In the genomic region with DNA sequence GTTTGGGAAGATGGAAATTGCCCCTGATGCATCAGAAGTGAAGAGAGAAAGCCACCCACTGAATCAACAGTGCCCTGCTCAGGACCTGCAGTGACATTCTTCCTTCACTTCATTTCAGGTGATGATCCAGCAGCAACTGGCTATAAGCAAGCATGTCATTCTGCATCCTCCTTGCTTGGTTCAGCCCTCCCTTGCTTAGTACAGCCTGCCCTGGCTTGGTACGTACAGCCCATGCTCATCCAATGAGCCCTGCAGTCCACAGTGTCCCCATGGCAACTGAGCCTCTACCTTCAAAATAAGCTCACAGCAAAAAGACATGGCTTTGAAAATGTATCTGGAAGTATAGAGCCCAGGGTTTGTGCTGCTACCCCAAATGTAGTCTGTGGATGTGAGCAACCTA, we compare ENCODE assay signal across 25 mouse cellular contexts.
A peak's percentile ranks its signal among the peaks of the same experiment; 100 is the strongest.
DNase-seq lines count a peak whose midpoint lies in the region; ATAC-seq and TF ChIP-seq lines count a peak whose summit lies in the region.
"Had no signal": no experiment of that assay in that cellular context is flagged by ENCODE, and none has a peak within 500 bp of the region (broad histone marks: within the 10 kb centered on the region; RNA-seq: fewer than 3 reads in every experiment).

No protein-coding gene starts in this region.

- H3K27me3 ChIP-seq in forebrain, embryonic 16.5 days (replicated peaks; ENCODE audit: control insufficient read depth, insufficient read depth, low read length), result no peaks in the 10 kb centered on the region
- H3K27me3 ChIP-seq in forebrain, embryonic 10.5 days (ENCODE audit: poor library complexity, severe bottlenecking), result peaks cover 9% of the 10 kb centered on the region; the same call in 1 of the 2 replicates
- no peaks in the 10 kb centered on the region for H3K27me3 ChIP-seq in hindbrain, postnatal 0 days (ENCODE audit: insufficient read depth, low read length)
- H3K27me3 ChIP-seq in hindbrain, embryonic 11.5 days (ENCODE audit: control insufficient read depth, insufficient read depth, low read length), result no peaks in the 10 kb centered on the region
- H3K27me3 ChIP-seq in midbrain, embryonic 14.5 days (ENCODE audit: control insufficient read depth, insufficient read depth, low read length), result no peaks in the 10 kb centered on the region
- H3K27me3 ChIP-seq: heart, embryonic 15.5 days had no signal

- no peak for TF ChIP-seq CTCF in hindbrain, postnatal 0 days (IDR thresholded peaks at IDR 0.05; ENCODE audit: low read depth)

- H3K4me1 ChIP-seq in forebrain, embryonic 16.5 days (replicated peaks; ENCODE audit: control insufficient read depth, insufficient read depth, low read length), result no peaks in the 10 kb centered on the region
- H3K4me1 ChIP-seq in forebrain, embryonic 10.5 days, result peaks cover 42% of the 10 kb centered on the region
- no peaks in the 10 kb centered on the region for H3K4me1 ChIP-seq in hindbrain, postnatal 0 days (ENCODE audit: insufficient read depth, low read length)
- no peaks in the 10 kb centered on the region for H3K4me1 ChIP-seq in hindbrain, embryonic 11.5 days (replicated peaks; ENCODE audit: control insufficient read depth, insufficient read depth, low read length)
- H3K4me1 ChIP-seq in midbrain, embryonic 14.5 days (ENCODE audit: control insufficient read depth, insufficient read depth, low read length), result 0 out of 2 replicates have a peak, but pooled peaks cover 4% of the 10 kb centered on the region

- no peak overlapping the region for H3K9ac ChIP-seq in forebrain, embryonic 16.5 days (replicated peaks; ENCODE audit: low read depth, low read length)
- H3K9ac ChIP-seq in hindbrain, postnatal 0 days (replicated peaks; ENCODE audit: low read length), result no peak overlapping the region
- no peak overlapping the region for H3K9ac ChIP-seq in hindbrain, embryonic 11.5 days (ENCODE audit: low read depth, low read length)
- no peak overlapping the region for H3K9ac ChIP-seq in midbrain, embryonic 14.5 days (replicated peaks; ENCODE audit: low read length)
- H3K9ac ChIP-seq: embryonic facial prominence, embryonic 13.5 days; heart, embryonic 15.5 days had no signal

- no peak overlapping the region for H3K27ac ChIP-seq in forebrain, embryonic 16.5 days (ENCODE audit: low read length)
- H3K27ac ChIP-seq in forebrain, embryonic 10.5 days, result no peak overlapping the region
- no peak overlapping the region for H3K27ac ChIP-seq in hindbrain, postnatal 0 days
- no peak overlapping the region for H3K27ac ChIP-seq in hindbrain, embryonic 11.5 days (ENCODE audit: low read depth, low read length)
- no peak overlapping the region for H3K27ac ChIP-seq in midbrain, embryonic 14.5 days (replicated peaks; ENCODE audit: low read depth, low read length)
- H3K27ac ChIP-seq: embryonic facial prominence, embryonic 13.5 days; gastrocnemius, adult 2 months; heart, embryonic 15.5 days; kidney, postnatal 0 days had no signal

- 57% methylated on average over 1 of the region's 1 CpGs for WGBS in forebrain, embryonic 16.5 days
- WGBS in forebrain, embryonic 10.5 days, result 54% methylated on average over 1 of the region's 1 CpGs
- 58% methylated on average over 1 of the region's 1 CpGs for whole genome bisulfite sequencing in hindbrain, postnatal 0 days
- 39% methylated on average over 1 of the region's 1 CpGs for WGBS in hindbrain, embryonic 11.5 days
- 37% methylated on average over 1 of the region's 1 CpGs for WGBS in midbrain, embryonic 14.5 days

- no peaks in the 10 kb centered on the region for H3K9me3 ChIP-seq in forebrain, embryonic 16.5 days (ENCODE audit: control insufficient read depth, low read length)
- H3K9me3 ChIP-seq in forebrain, embryonic 10.5 days, result no peaks in the 10 kb centered on the region
- no peaks in the 10 kb centered on the region for H3K9me3 ChIP-seq in hindbrain, postnatal 0 days (ENCODE audit: low read length)
- no peaks in the 10 kb centered on the region for H3K9me3 ChIP-seq in hindbrain, embryonic 11.5 days (ENCODE audit: control insufficient read depth, low read length)
- H3K9me3 ChIP-seq in midbrain, embryonic 14.5 days (ENCODE audit: control insufficient read depth, low read length), result no peaks in the 10 kb centered on the region
- H3K9me3 ChIP-seq: embryonic facial prominence, embryonic 13.5 days; heart, embryonic 15.5 days had no signal

- H3K36me3 ChIP-seq in forebrain, embryonic 16.5 days (ENCODE audit: control insufficient read depth, insufficient read depth), result no peaks in the 10 kb centered on the region
- H3K36me3 ChIP-seq in forebrain, embryonic 10.5 days (replicated peaks), result no peaks in the 10 kb centered on the region
- H3K36me3 ChIP-seq in hindbrain, postnatal 0 days (ENCODE audit: insufficient read depth, low read length), result no peaks in the 10 kb centered on the region
- H3K36me3 ChIP-seq in hindbrain, embryonic 11.5 days (ENCODE audit: control insufficient read depth, insufficient read depth, low read length), result no peaks in the 10 kb centered on the region
- H3K36me3 ChIP-seq in midbrain, embryonic 14.5 days (ENCODE audit: control insufficient read depth, insufficient read depth, low read length), result no peaks in the 10 kb centered on the region
- H3K36me3 ChIP-seq: embryonic facial prominence, embryonic 13.5 days; heart, embryonic 15.5 days had no signal

- no peak for DNase-seq in forebrain, embryonic 10.5 days (ENCODE audit: extremely low spot score, low spot score)
- peak; percentile 13 for DNase-seq in hindbrain, postnatal 0 days (ENCODE audit: low spot score)
- no peak for DNase-seq in hindbrain, embryonic 11.5 days (ENCODE audit: low spot score)
- peak; percentile 20 for DNase-seq in brain, adult 2 months (ENCODE audit: low read depth, low spot score)
- DNase-seq in midbrain, embryonic 14.5 days, result peak; percentile 51
- no peak for DNase-seq in adrenal gland, postnatal 4 days (ENCODE audit: low spot score in 2 of 2)
- DNase-seq: adrenal gland, postnatal 25 days; cerebellum, adult 2 months; cerebellum, postnatal 25 days; embryo, embryonic 11 days; gastrocnemius, adult 2 months; heart, postnatal 4 days; kidney, adult 2 months; layer of hippocampus, adult 9-11 months; left cerebral cortex, postnatal 4 days; lung, adult 2 months; lung, postnatal 14 days had no signal

- H3K4me3 ChIP-seq in forebrain, embryonic 16.5 days (replicated peaks; ENCODE audit: low read length), result no peak overlapping the region
- no peak overlapping the region for H3K4me3 ChIP-seq in forebrain, embryonic 10.5 days
- no peak overlapping the region for H3K4me3 ChIP-seq in hindbrain, postnatal 0 days (ENCODE audit: low read length)
- H3K4me3 ChIP-seq in hindbrain, embryonic 11.5 days (ENCODE audit: low read depth, low read length), result no peak overlapping the region
- no peak overlapping the region for H3K4me3 ChIP-seq in midbrain, embryonic 14.5 days (replicated peaks; ENCODE audit: low read depth, low read length)
- H3K4me3 ChIP-seq: embryonic facial prominence, embryonic 13.5 days; erythroblast, embryonic 14.5 days; gastrocnemius, adult 2 months; heart, embryonic 15.5 days had no signal

- peak; percentile 63 for ATAC-seq in forebrain, embryonic 16.5 days
- ATAC-seq in hindbrain, postnatal 0 days, result peak; percentile 72; the same call in 1 of the 2 replicates
- ATAC-seq in hindbrain, embryonic 11.5 days (ENCODE audit: low FRiP score), result no peak
- no peak for ATAC-seq in midbrain, embryonic 14.5 days (ENCODE audit: low FRiP score, low TSS enrichment)
- ATAC-seq in cerebellum, adult (ENCODE audit: insufficient number of reproducible peaks, low FRiP score, low TSS enrichment), result no peak
- ATAC-seq: CD4-positive, CD25-positive, alpha-beta regulatory T cell, adult 4 months; inflammation-experienced regulatory T-cells, adult 6 months had no signal

- H3K4me2 ChIP-seq in forebrain, embryonic 16.5 days (ENCODE audit: low read length), result no peak overlapping the region
- no peak overlapping the region for H3K4me2 ChIP-seq in hindbrain, postnatal 0 days (ENCODE audit: low read depth, low read length)
- H3K4me2 ChIP-seq in hindbrain, embryonic 11.5 days (replicated peaks; ENCODE audit: low read depth, low read length), result no peak overlapping the region
- H3K4me2 ChIP-seq in midbrain, embryonic 14.5 days (ENCODE audit: low read length), result no peak overlapping the region
- H3K4me2 ChIP-seq: embryonic facial prominence, embryonic 13.5 days; heart, embryonic 15.5 days had no signal

Comparison
In these comparisons a context has a peak if more than half of its experiments do, and no peak if none do; other contexts are left out.
1. ATAC-seq: peak in forebrain, embryonic 16.5 days (single experiment) and hindbrain, postnatal 0 days (single experiment); none in hindbrain, embryonic 11.5 days (single experiment), midbrain, embryonic 14.5 days (single experiment) and cerebellum, adult (single experiment).
2. DNase-seq: peak in hindbrain, postnatal 0 days (single experiment), brain, adult 2 months (single experiment) and midbrain, embryonic 14.5 days (single experiment); none in forebrain, embryonic 10.5 days (single experiment), hindbrain, embryonic 11.5 days (single experiment) and adrenal gland, postnatal 4 days (0 of 2).